Mouse (Mus musculus) stomach, postnatal 0 days (tissue): ENCODE data around the gene Fkbp14. TPM values are rescaled to one million over a fixed set of nuclear protein-coding genes. Genes with fewer than 3 reads are reported as not detected.

ENCODE experiments used
- ATAC-seq: fragments of 200-750 bp; cut with Nextera tagmentation; 2 replicates; pipeline ENCODE4 v1.8.0; 2017; ENCODE audit not compliant: low FRiP score, low TSS enrichment
- DNase-seq: peaks from one replicate; pipeline ENCODE4 v3.0.0-alpha.2; 2016; ENCODE audit warnings: low spot score
- H3K27ac ChIP-seq: fragments of 300-500 bp; sonication (generic); replicated peaks from 2 replicates; pipeline ENCODE4 v1.5.1; 2014; ENCODE audit warnings: mild to moderate bottlenecking, control low read depth
- H3K27me3 ChIP-seq: fragments of 300-500 bp; sonication (generic); 2 replicates; pipeline ENCODE4 v1.6.1; 2014; ENCODE audit warnings: low read length; ENCODE audit not compliant: control insufficient read depth, insufficient read depth
- H3K36me3 ChIP-seq: fragments of 300-500 bp; sonication (generic); 2 replicates; pipeline ENCODE4 v1.6.1; 2014; ENCODE audit warnings: low read length, mixed read lengths; ENCODE audit not compliant: control insufficient read depth, insufficient read depth
- H3K4me1 ChIP-seq: fragments of 300-500 bp; sonication (generic); replicated peaks from 2 replicates; pipeline ENCODE4 v1.6.1; 2014; ENCODE audit warnings: antibody characterized with exemption; ENCODE audit not compliant: control insufficient read depth, insufficient read depth
- H3K4me2 ChIP-seq: fragments of 300-500 bp; sonication (generic); replicated peaks from 2 replicates; pipeline ENCODE4 v1.6.1; 2014; ENCODE audit warnings: low read depth, mild to moderate bottlenecking, control low read depth, moderate library complexity
- H3K4me3 ChIP-seq: fragments of 300-500 bp; sonication (generic); 2 replicates; pipeline ENCODE4 v1.5.1; 2014; ENCODE audit warnings: low read depth, low read length, control low read depth
- H3K9ac ChIP-seq: fragments of 300-500 bp; sonication (generic); 2 replicates; pipeline ENCODE4 v1.6.1; 2014; ENCODE audit warnings: mild to moderate bottlenecking, low read length, control low read depth, mixed read lengths
- H3K9me3 ChIP-seq: fragments of 300-500 bp; sonication (generic); 2 replicates; pipeline ENCODE4 v1.6.1; 2016; ENCODE audit warnings: low read length; ENCODE audit not compliant: control insufficient read depth
- CTCF ChIP-seq: IDR thresholded peaks from 2 replicates; pipeline ENCODE4 v1.5.1; 2016; ENCODE audit warnings: antibody characterized with exemption, low read depth, mild to moderate bottlenecking, moderate library complexity
- EP300 ChIP-seq: optimal IDR thresholded peaks from 2 replicates; pipeline ENCODE3; 2016; ENCODE audit warnings: antibody characterized with exemption
- WGBS: fragments of 180-500 bp; shearing (Covaris S2); extraction: QIAGEN DNeasy Blood & Tissue Kit; methylation state at CpG from one replicate; pipeline ENCODE4 v1.1.7; 2014; 5-methylcytosine and 5-hydroxymethylcytosine counted together
- polyA plus RNA-seq: library from polyadenylated mRNA; unstranded; fragments of >200 nt; fragmentation: Nextera tagmentation; extraction: Ambion mirVana; gene quantifications from 2 replicates; pipeline ENCODE4 v1.2.1, GENCODE M21; 2015

Fkbp14 gene
- polyA plus RNA-seq, 1 experiment from 2014 or later: 12.4 TPM

DNA sequence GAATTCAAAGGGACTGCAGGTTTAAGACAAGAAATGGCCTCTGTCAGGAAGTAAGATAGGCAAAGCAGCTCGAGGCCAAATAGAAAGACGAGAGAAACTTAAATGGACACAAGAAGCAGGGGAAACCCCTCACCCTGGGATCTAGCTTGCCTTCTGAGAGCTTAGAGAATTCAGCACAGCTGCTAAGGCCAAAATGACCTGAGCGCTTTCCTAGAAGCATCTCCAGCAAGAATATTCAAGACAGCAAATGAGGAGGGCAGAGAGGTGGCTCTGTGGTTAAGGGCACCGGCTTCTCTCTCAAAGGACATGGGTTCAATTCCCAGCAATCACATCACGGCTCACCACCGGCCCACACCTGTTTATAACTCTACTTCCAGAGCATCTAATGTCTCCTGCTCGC, 60.1 kb downstream of the Fkbp14 start:
- Histone ChIP-seq H3K27me3 (no peaks in the 10 kb centered on the region), H3K9ac (no peak overlapping the region), H3K4me2 (no peak overlapping the region), H3K4me3 (no peak overlapping the region), H3K36me3 (no peaks in the 10 kb centered on the region), H3K27ac (no peak overlapping the region), H3K4me1 (no peaks in the 10 kb centered on the region), H3K9me3 (no peaks in the 10 kb centered on the region)
- WGBS: 75% methylated on average over 7 of the region's 7 CpGs
- TF ChIP-seq CTCF: no peak
- no peak for TF ChIP-seq EP300
- no peak for ATAC-seq
- DNase-seq: no peak

DNA sequence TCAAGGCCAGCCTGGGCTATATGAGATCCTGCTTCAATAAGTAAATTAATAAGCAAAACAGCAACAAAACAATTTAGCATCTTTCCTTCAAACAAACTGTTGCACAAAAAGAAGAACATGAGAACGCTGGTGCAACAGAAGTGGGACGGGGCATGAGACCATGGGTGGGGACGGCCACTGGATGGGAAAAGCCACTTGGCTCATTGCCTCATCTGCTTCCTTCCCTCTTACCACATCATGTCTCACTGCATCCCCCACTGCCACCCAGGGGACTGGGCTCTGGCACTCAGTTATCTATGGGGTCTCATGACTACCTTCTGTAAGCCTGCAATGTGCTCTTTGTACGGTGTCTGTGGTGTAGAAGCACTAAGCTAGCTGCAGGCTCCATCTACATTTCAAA, 61.6 kb downstream of the Fkbp14 start:
- Histone ChIP-seq H3K4me3 (no peak overlapping the region), H3K9ac (no peak overlapping the region), H3K27ac (no peak overlapping the region), H3K36me3 (no peaks in the 10 kb centered on the region), H3K9me3 (no peaks in the 10 kb centered on the region), H3K27me3 (no peaks in the 10 kb centered on the region), H3K4me1 (no peaks in the 10 kb centered on the region), H3K4me2 (no peak overlapping the region)
- ATAC-seq (no peak), DNase-seq (no peak)
- 79% methylated on average over 4 of the region's 4 CpGs for WGBS
- no peak for TF ChIP-seq EP300
- TF ChIP-seq CTCF: no peak

DNA sequence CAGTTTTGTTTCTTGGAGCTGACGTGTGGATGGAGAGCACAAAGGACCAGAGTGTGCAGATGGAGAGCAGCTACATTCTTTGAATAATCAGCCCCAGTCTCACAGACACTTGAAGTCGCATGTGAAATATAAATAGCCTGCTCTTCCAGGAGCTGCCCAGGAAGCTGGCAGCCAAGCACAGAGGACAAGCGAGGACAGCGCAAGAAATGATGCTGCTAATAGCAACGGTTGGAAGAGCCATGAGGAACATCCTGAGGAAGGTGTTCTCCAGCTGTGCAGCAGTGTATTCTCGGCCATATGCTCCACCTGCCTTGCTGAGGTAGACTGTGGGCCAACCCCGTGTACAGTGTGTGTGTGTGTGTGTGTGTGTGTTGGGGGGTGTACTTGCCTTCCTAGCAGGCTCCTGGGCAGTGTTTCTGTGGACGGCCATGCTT, 66.0 kb downstream of the Fkbp14 start:
- no peaks in the 10 kb centered on the region for H3K4me1 ChIP-seq
- no peak overlapping the region for H3K4me3 ChIP-seq
- no peak overlapping the region for H3K9ac ChIP-seq
- ATAC-seq (no peak), DNase-seq (no peak)
- 63% methylated on average over 8 of the region's 8 CpGs for whole genome bisulfite sequencing
- no peak overlapping the region for H3K27ac ChIP-seq
- no peaks in the 10 kb centered on the region for H3K36me3 ChIP-seq
- no peaks in the 10 kb centered on the region for H3K27me3 ChIP-seq
- no peak for TF ChIP-seq CTCF
- no peak for TF ChIP-seq EP300
- no peak overlapping the region for H3K4me2 ChIP-seq
- H3K9me3 ChIP-seq: no peaks in the 10 kb centered on the region

GRCm38 (mm10) chr6:54530182-54530581, 66.9 kb downstream of the Fkbp14 start:
- Histone ChIP-seq H3K4me1 (no peaks in the 10 kb centered on the region), H3K4me2 (no peak overlapping the region), H3K27me3 (no peaks in the 10 kb centered on the region), H3K36me3 (no peaks in the 10 kb centered on the region), H3K9ac (no peak overlapping the region), H3K9me3 (no peaks in the 10 kb centered on the region), H3K4me3 (no peak overlapping the region), H3K27ac (no peak overlapping the region)
- no peak for ATAC-seq
- DNase-seq: no peak
- WGBS: 83% methylated on average over 2 of the region's 2 CpGs
- TF ChIP-seq CTCF (no peak), EP300 (no peak)

DNA sequence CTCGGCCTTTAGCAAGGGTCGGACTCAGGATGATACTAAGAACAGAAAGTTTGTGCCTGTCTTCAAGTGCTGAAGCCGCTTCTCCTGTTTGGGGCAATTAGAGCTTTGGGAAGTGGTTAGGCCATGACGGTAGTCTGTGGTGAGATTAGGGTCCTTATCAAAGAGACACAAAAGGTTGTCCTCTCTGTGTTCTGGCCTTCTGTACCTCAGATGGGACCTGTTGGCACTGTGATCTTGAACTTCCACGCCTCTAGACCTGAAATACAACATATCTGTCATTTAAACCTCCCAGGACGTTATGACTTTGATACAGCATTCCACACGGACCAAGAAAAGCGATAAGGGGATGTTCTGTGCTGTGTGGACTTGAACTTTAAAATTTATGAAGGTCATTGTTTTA, 68.4 kb downstream of the Fkbp14 start:
- no peak overlapping the region for H3K4me3 ChIP-seq
- no peaks in the 10 kb centered on the region for H3K4me1 ChIP-seq
- DNase-seq (no peak), ATAC-seq (no peak)
- H3K36me3 ChIP-seq: no peaks in the 10 kb centered on the region
- no peaks in the 10 kb centered on the region for H3K9me3 ChIP-seq
- H3K9ac ChIP-seq: no peak overlapping the region
- WGBS: 84% methylated on average over 8 of the region's 8 CpGs
- no peak for TF ChIP-seq CTCF
- no peak for TF ChIP-seq EP300
- no peak overlapping the region for H3K27ac ChIP-seq
- no peaks in the 10 kb centered on the region for H3K27me3 ChIP-seq
- no peak overlapping the region for H3K4me2 ChIP-seq

Other genes with a start within 250 kb of the Fkbp14 start
- 0.32 and 0.52 TPM in 2 replicates for gene Wipf3, start 167.7 kb downstream of the Fkbp14 start, polyA plus RNA-seq
- 3.4 and 5.7 TPM in 2 replicates for gene Scrn1, start 30.8 kb downstream of the Fkbp14 start, polyA plus RNA-seq
- gene Plekha8, start 2.2 kb downstream of the Fkbp14 start, polyA plus RNA-seq: 5.3 and 5.4 TPM in 2 replicates
- 3.3 and 4.0 TPM in 2 replicates for gene Mturn, start 84.3 kb upstream of the Fkbp14 start, polyA plus RNA-seq
- gene Znrf2, start 219.6 kb upstream of the Fkbp14 start, polyA plus RNA-seq: 4.5 and 5.2 TPM in 2 replicates